Mouse (Mus musculus) heart, adult 8-10 months (tissue): ENCODE data around the gene Nudc. TPM values are rescaled to one million over a fixed set of nuclear protein-coding genes. Genes with fewer than 3 reads are reported as not detected.
A peak's percentile ranks its signal among the peaks of the same experiment; 100 is the strongest.

ENCODE experiments used
- DNase-seq: peaks from one replicate; pipeline ENCODE4 v3.0.0; 2022; ENCODE audit warnings: low spot score
- total RNA-seq, 4 experiments: library from RNA; stranded (reverse); gene quantifications; 2 replicates each; pipeline ENCODE4 v1.2.4; 2022

Gene Nudc
- 10 to 100 TPM; 66.4 to 92.0 (median 73.0) TPM for total RNA-seq

- peak; percentile 97 for DNase-seq
Measured at GRCm38 (mm10) chr4:133545272-133546231, at the start of gene Nudc. Gene Nudc (minus strand): TSS chr4:133545996.

DNA sequence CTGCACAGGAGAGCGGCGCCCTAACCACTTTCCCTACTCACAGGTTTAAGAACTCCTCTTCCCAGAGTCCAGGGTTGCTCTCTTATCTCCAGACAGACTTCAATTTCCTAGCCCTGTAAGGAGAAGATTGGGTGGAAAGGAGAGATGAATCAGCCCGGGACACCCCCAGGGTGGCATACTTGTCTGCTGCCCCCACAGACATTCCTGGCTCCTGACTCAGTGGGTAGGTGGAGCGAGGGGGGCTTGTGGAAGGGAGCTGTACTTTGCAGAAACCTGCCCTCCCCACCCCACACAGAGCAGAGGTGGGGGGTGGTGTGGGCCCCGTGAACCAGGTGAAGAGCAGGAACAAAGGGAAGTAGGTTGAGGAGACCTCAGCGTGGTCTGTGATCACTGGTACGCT, 49.7 kb upstream of the Nudc start:
- no peak for DNase-seq

- DNase-seq: peak; percentile 58
Measured at GRCm38 (mm10) chr4:133592570-133592969, 46.8 kb upstream of the Nudc start.

DNA sequence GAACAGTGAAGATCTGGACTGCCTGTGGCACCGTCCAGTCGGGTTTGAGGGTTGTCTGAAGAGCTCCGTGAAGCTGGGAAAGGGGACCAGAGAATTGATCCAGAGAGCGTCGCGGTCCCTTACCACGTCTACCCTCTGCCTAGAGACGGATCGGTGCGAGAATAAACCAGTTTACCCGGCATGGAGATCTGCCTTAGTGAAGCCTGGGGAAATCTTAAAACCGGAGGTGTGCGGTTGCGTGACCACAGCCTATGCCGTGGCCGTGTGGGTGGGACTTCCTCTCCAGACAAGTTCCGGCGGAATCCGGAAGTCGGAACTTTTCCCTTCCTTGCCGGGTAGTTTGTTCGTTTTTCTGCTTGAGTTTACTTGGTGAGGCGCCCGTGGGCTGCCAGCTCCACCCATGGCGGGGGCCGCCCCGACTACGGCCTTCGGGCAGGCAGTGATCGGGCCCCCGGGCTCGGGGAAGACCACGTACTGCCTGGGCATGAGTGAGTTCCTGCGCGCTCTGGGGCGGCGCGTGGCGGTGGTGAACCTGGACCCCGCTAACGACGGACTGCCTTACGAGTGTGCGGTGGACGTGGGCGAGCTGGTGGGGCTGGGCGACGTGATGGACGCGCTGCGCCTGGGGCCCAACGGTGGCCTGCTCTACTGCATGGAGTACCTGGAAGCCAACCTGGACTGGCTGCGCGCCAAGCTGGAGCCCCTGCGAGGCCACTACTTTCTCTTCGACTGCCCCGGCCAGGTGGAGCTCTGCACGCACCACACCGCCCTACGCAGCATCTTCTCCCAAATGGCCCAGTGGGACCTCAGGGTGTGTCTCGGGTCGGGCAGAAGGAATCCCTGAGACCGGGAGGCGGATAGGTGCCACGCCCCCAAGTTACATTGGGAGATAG, 38.5 kb upstream of the Nudc start, which contains the start of gene Gpn2:
Gene Gpn2 (plus strand): TSS at position 304 of the 893 bp plus-strand sequence.
- DNase-seq: peak; percentile 89

GRCm38 (mm10) chr4:133583690-133584058, 37.9 kb upstream of the Nudc start:
- DNase-seq: no peak

DNA sequence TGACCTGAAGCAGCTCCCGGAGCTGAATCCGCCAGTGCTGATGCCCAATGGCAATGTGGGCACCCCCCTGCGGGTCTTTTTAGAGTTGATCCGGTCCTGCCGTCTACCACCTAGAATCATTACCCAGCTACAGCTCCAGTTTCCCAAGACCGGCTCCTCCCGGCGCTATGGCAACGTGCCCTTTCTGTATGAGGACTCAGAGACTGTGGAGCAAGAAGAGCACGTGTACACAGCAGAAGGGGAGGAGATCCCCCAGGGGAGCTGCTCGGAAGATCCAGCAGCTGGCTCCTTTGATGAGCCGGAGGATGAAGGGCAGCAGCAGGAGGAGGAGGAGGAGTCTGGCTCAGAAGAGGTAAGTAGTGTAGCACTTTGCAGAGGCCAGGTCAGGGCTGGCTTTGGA, 32.2 kb upstream of the Nudc start:
- DNase-seq: no peak

- no peak for DNase-seq
Measured at GRCm38 (mm10) chr4:133574843-133575202, 29.0 kb upstream of the Nudc start.

GRCm38 (mm10) chr4:133574070-133574842, 28.5 kb upstream of the Nudc start, which contains the start of gene Gpatch3:
Gene Gpatch3 (plus strand): TSS chr4:133574745.
- DNase-seq: peak; percentile 91

DNA sequence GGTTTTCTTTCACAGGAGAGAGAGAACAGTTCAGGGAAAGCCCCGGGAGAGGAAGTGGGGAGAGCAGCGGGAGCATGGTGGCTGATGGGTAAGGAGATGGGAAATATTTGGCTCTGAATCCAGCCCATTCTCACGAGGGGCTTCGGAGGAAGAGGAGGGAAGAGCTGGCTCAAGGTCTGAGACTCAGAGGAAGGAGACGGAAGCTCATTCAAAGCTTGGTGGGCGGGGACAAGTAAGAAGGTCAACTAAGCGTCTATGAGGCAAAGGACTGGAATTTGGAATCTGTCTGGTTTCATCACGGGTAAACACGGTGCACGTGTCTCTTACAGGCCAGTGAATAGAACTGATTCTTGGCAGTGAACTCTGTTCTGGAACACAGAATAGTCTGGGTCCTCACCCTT, 24.3 kb upstream of the Nudc start:
- DNase-seq: no peak

GRCm38 (mm10) chr4:133569291-133570065, 23.7 kb upstream of the Nudc start:
- no peak for DNase-seq

DNA sequence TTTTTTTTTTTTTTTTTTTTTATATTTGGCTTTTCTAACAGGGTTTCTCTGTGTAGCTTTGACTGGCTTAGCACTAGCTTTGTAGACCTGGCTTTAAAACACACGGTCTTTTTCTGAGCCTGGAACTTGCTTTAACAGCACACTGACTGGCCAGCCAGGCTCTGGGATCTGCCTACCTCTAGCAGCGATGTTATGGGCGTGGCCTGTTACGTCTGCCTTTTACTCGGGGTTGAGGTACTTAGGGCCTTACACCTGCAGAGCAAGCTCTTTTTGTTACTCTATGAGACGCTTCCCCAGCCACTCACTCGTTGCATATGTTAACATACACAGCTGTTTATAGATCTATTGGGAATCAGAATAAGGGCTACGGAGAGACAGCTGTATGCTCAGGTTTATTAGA, 21.5 kb upstream of the Nudc start:
- DNase-seq: no peak

GRCm38 (mm10) chr4:133563123-133563571, 17.4 kb upstream of the Nudc start:
- DNase-seq: peak; percentile 50

- DNase-seq: no peak
Measured at GRCm38 (mm10) chr4:133561622-133562021, 15.8 kb upstream of the Nudc start.

DNA sequence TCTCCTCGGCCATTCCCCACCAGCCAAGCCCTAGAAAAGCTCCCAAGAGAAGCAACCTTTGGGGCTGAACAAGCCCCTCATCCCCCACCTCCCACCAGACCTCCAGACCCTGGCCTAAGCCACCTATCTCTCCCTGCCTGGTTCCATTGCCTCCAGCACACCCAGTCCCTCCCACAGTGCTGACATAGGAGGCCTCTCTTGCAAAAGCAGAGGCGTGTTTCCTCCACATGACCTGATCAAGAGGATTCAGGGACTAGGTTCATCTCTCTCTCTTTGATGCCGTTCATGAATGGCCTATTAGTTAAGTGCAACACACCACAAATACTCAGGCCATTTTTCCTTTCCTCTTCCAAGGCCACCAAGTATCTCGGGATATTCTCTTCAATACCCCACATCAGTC, 14.1 kb upstream of the Nudc start:
- no peak for DNase-seq

DNA sequence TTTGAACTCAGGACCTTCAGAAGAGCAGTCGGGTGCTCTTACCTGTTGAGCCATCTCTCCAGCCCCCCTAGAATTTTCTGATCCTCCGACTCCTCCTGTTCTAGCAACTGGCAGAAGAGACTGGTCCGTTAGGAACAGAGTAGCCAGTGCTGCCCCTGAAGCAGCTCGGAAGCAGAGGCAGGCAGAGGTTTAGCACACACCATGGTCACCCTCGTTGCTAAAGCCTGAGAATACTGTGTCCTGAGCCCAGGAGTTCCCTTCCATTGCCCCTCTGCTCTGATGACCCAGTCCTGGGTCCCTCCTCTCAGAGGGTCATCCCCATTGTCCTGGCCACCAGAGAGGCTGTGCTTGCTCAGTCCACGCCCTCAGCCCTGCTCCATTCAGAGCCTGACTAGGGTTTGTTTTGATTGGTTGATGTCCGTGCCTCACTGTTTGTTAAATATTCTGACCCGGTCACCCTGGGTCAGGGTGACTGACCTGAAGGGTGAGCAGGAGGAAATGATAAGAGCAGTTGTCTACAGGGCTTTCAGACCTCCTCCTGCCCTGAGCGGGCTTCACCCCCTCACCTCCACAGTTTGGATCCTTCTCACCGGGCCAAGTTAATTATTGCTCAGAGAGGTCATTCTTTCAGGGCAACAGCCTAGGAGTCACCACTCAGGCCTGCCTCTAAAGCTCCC, 11.4 kb upstream of the Nudc start:
- no peak for DNase-seq

GRCm38 (mm10) chr4:133553448-133554330, 7.9 kb upstream of the Nudc start:
- no peak for DNase-seq

GRCm38 (mm10) chr4:133552768-133553447, 7.1 kb upstream of the Nudc start, which contains the start of gene Nr0b2:
Gene Nr0b2 (plus strand): TSS chr4:133553376.
- no peak for DNase-seq

GRCm38 (mm10) chr4:133552029-133552428, 6.2 kb upstream of the Nudc start:
- DNase-seq: no peak
